Mouse (Mus musculus) testis, adult 2 months (tissue): ENCODE data around the gene Anapc7.

Experiments
- CTCF ChIP-seq: fragments of 200-500 bp; IDR thresholded peaks from 2 replicates; pipeline ENCODE4 v1.5.1; 2012; ENCODE audit warnings: low read depth, mild to moderate bottlenecking, inconsistent platforms, low read length, moderate library complexity; ENCODE audit not compliant: control insufficient read depth, insufficient read depth, insufficient replicate concordance
- POLR2A ChIP-seq: fragments of 200-500 bp; IDR thresholded peaks from 2 replicates; pipeline ENCODE4 v1.6.1; 2012; ENCODE audit warnings: low read depth, mild to moderate bottlenecking, inconsistent platforms, low read length, moderate library complexity; ENCODE audit not compliant: control insufficient read depth

GRCm38 (mm10) chr5:122414351-122414750 lies 7.1 kb upstream of the Anapc7 start:
- TF ChIP-seq CTCF (no peak), POLR2A (no peak)
